Mouse (Mus musculus) liver, adult 2 months (tissue): Measurements from ENCODE around the gene Fbn1.

Source experiments
- CTCF ChIP-seq: fragments of 200-500 bp; IDR thresholded peaks from 2 replicates; pipeline ENCODE4 v1.5.1; 2011; ENCODE audit warnings: low read depth, low read length, control low read depth
- POLR2A ChIP-seq: fragments of 200-500 bp; IDR thresholded peaks from 2 replicates; pipeline ENCODE4 v1.6.1; 2011; ENCODE audit warnings: low read length, control low read depth; ENCODE audit not compliant: insufficient read depth; ENCODE audit errors: extremely low read depth

DNA sequence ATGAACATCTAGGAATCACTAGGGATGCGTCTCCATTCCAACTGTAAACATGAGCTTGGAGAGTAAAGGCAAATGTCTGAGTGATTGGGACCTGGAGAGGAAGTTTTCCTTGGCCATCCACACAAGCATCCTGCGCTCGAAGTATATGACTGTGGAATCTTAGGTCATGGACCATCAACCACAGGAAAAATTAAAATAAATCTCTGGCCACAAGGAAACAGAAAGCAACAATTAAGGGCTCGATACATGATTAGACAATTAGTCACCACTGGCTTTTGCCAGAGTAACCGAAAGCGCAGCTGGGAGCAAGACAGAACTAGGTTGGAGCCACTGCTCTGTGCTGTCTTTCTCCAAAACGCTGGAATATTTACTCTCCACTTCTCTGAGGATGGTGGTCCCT is 32.8 kb upstream of the Fbn1 start:
- no peak for TF ChIP-seq POLR2A
- TF ChIP-seq CTCF: no peak
